20 mouse cellular contexts compared by ENCODE assay signal in the genomic region with DNA sequence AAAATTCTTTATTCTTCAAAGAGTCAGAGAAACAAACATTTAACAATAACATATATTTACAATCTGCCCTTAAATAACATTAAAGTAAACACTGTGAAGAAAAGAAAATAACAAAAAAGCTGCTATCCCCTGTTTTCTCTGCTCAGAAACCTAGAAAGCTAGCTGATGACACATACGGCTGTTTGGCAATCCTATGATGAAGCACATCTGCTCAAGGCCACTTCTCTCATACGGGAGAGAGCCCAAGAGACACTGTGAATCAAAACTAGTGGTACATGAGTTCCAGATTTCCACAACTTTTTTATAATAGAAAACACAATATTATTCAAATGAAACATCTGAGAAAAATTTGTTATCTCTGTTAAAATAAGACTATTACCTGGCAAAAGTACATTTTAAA. TPM values are rescaled to one million over a fixed set of nuclear protein-coding genes. Genes with fewer than 3 reads are reported as not detected.
DNase-seq lines count a peak whose midpoint lies in the region; ATAC-seq and TF ChIP-seq lines count a peak whose summit lies in the region.
"Had no signal": no experiment of that assay in that cellular context is flagged by ENCODE, and none has a peak within 500 bp of the region (broad histone marks: within the 10 kb centered on the region; RNA-seq: fewer than 3 reads in every experiment).

No protein-coding gene starts in this region.

- 63% methylated on average over 2 of the region's 2 CpGs for WGBS in lung, postnatal 0 days

- no peaks in the 10 kb centered on the region for H3K4me1 ChIP-seq in lung, postnatal 0 days (ENCODE audit: insufficient read depth, low read depth, low read length)
- H3K4me1 ChIP-seq: embryonic facial prominence, embryonic 13.5 days; forebrain, embryonic 13.5 days; hindbrain, embryonic 12.5 days had no signal

- no peaks in the 10 kb centered on the region for H3K36me3 ChIP-seq in lung, postnatal 0 days (ENCODE audit: insufficient read depth, low read length)
- H3K36me3 ChIP-seq: embryonic facial prominence, embryonic 13.5 days had no signal

- H3K9ac ChIP-seq in lung, postnatal 0 days (replicated peaks; ENCODE audit: low read depth): no peak overlapping the region
- H3K9ac ChIP-seq: embryonic facial prominence, embryonic 13.5 days; forebrain, embryonic 13.5 days; hindbrain, embryonic 12.5 days had no signal

- no peak for TF ChIP-seq EP300 in lung, postnatal 0 days (IDR thresholded peaks at IDR 0.05)

- no peak overlapping the region for H3K4me3 ChIP-seq in lung, postnatal 0 days (ENCODE audit: low read depth, low read length)
- H3K4me3 ChIP-seq: embryonic facial prominence, embryonic 13.5 days; forebrain, embryonic 13.5 days; hindbrain, embryonic 12.5 days had no signal

- H3K27me3 ChIP-seq in lung, postnatal 0 days (replicated peaks; ENCODE audit: insufficient read depth, low read length): no peaks in the 10 kb centered on the region
- H3K27me3 ChIP-seq: embryonic facial prominence, embryonic 13.5 days; forebrain, embryonic 13.5 days; hindbrain, embryonic 12.5 days had no signal

- ATAC-seq in lung, postnatal 0 days: no peak
- ATAC-seq: forebrain, embryonic 13.5 days; hindbrain, embryonic 16.5 days; inflammation-experienced regulatory T-cells, adult 6 months; intestine, postnatal 0 days had no signal

- DNase-seq in adrenal gland, adult 2 months: peak; percentile 55
- no peak for DNase-seq in adrenal gland, postnatal 25 days
- peak; percentile 36 for DNase-seq in lung, postnatal 0 days (ENCODE audit: low spot score)
- DNase-seq in lung, postnatal 25 days (ENCODE audit: low spot score): no peak
- peak; percentile 16 for DNase-seq in adrenal gland, postnatal 14 days
- no peak for DNase-seq in frontal cortex, postnatal 14 days (ENCODE audit: low spot score in 2 of 2)
- no peak for DNase-seq in neural tube, embryonic 10.5 days (ENCODE audit: extremely low spot score, low spot score)
- DNase-seq: cerebellum, adult 11-12 months; cerebellum, adult 9-10 months; cerebellum, postnatal 25 days; gastrocnemius, postnatal 36 days; heart, adult 11 months; heart, postnatal 10 days; heart, postnatal 4 days had no signal

- TF ChIP-seq CTCF in lung, postnatal 0 days (IDR thresholded peaks at IDR 0.05): no peak

- no peak overlapping the region for H3K27ac ChIP-seq in lung, postnatal 0 days (ENCODE audit: low read length)
- H3K27ac ChIP-seq: embryonic facial prominence, embryonic 13.5 days; forebrain, embryonic 13.5 days; hindbrain, embryonic 12.5 days had no signal

- H3K9me3 ChIP-seq in lung, postnatal 0 days (ENCODE audit: low read length): no peaks in the 10 kb centered on the region
- H3K9me3 ChIP-seq: embryonic facial prominence, embryonic 13.5 days; forebrain, embryonic 13.5 days; hindbrain, embryonic 12.5 days had no signal

- no peak overlapping the region for H3K4me2 ChIP-seq in lung, postnatal 0 days (replicated peaks; ENCODE audit: low read depth, low read length)
- H3K4me2 ChIP-seq: embryonic facial prominence, embryonic 13.5 days; forebrain, embryonic 13.5 days; hindbrain, embryonic 12.5 days had no signal

RNA-seq across cellular contexts. Expression of a gene that starts 55.9 kb away (rescaled TPM):
- total RNA-seq in adrenal gland, adult 2 months (2021): 1 to 10 TPM; 8.1 to 9.7 TPM
- 12.8 and 15.4 TPM in 2 replicates for polyA plus RNA-seq in adrenal gland, adult 2 months (2012; rRNA removed)
- total RNA-seq in adrenal gland, postnatal 25 days (2021): 11.6 and 13.2 TPM in 2 replicates
- polyA plus RNA-seq in lung, postnatal 0 days (2015; fragmentation: Nextera tagmentation; extraction: Ambion mirVana): 7.7 and 7.8 TPM in 2 replicates
- 10.7 and 11.9 TPM in 2 replicates for total RNA-seq in adrenal gland, postnatal 14 days (2021)

RNA-seq across cellular contexts. Expression of a gene that starts 56.0 kb away (rescaled TPM):
- total RNA-seq in adrenal gland, adult 2 months (2021): 10 to 100 TPM; 14.7 to 15.1 TPM
- 0.44 and 0.60 TPM in 2 replicates for polyA plus RNA-seq in adrenal gland, adult 2 months (2012; rRNA removed)
- 13.8 and 20.3 TPM in 2 replicates for total RNA-seq in adrenal gland, postnatal 25 days (2021)
- 6.4 TPM in 2 replicates for polyA plus RNA-seq in lung, postnatal 0 days (2015; fragmentation: Nextera tagmentation; extraction: Ambion mirVana)
- 9.6 and 13.3 TPM in 2 replicates for total RNA-seq in adrenal gland, postnatal 14 days (2021)

Comparison
In these comparisons a context has a peak if more than half of its experiments do, and no peak if none do; other contexts are left out.
1. DNase-seq: peak in adrenal gland, adult 2 months (single experiment), lung, postnatal 0 days (single experiment) and adrenal gland, postnatal 14 days (single experiment); none in adrenal gland, postnatal 25 days (single experiment), lung, postnatal 25 days (single experiment), frontal cortex, postnatal 14 days (0 of 2) and neural tube, embryonic 10.5 days (single experiment).